Mouse (Mus musculus): Measurements from ENCODE around the gene Lrrc55. TPM values are rescaled to one million over a fixed set of nuclear protein-coding genes. Genes with fewer than 3 reads are reported as not detected.

Gene Lrrc55
- polyA plus RNA-seq, 1 experiment = not detected

DNA sequence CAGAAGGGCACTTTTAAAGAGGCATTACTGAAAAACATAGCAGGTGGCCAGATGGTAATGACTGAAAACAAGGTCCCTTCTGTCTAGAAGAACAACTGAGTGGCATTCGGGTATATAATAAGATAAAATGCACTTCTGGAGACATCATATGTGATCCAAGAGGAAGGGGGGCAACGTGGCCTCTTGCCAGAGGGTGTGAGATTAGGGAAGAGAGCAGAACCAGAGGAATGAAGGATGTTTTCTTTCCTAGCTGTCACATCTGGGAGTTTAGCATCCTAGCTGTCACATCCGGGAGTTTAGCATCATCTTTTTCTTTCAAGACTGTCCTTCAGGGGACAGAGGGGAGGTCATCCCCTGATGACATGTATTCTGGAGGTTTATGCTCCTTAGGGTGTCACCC is 32.6 kb upstream of the Lrrc55 start:
- no peak overlapping the region for H3K27ac ChIP-seq (ENCODE audit: insufficient read depth, low read length)

DNA sequence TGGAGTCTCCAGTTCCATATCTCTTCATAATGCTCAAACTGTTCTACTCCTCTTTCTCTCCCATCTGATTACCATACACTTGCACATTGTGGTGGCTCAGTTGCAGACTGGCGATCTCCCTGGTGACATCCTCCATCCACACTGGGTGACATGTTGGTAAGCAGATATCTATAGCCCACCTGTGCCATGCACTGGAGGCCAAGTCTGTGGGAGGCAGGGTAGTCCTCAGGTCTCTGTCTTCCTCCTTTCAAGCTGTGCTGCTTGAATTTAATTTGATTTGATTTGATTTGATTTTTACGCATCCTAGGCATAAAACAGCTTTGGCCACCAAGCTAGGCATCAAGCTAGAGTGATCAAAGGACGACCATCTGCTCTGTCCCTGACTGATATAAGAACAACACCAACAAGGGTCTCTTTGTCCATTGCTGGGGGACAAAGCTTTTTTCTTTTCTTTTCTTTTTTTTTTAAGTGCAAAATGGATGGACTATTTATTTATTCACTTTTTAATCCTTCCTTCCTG is 30.9 kb upstream of the Lrrc55 start:
- Histone ChIP-seq H3K9ac (ENCODE audit: low read depth, poor library complexity, severe bottlenecking) (no peak overlapping the region), H3K9me3 (replicated peaks; ENCODE audit: control insufficient read depth, insufficient read depth, low read length, poor library complexity, severe bottlenecking) (no peaks in the 10 kb centered on the region), H3K27me3 (ENCODE audit: control insufficient read depth, insufficient read depth, low read length, poor library complexity, severe bottlenecking) (no peaks in the 10 kb centered on the region), H3K27ac (ENCODE audit: insufficient read depth, low read length) (no peak overlapping the region), H3K4me1 (ENCODE audit: control insufficient read depth, insufficient read depth, low read length) (no peaks in the 10 kb centered on the region), H3K36me3 (ENCODE audit: control insufficient read depth, insufficient read depth, low read length, poor library complexity, severe bottlenecking) (no peaks in the 10 kb centered on the region), H3K4me3 (ENCODE audit: low read depth, low read length) (no peak overlapping the region)
- TF ChIP-seq CTCF (IDR thresholded peaks at IDR 0.05; ENCODE audit: low read depth, low read length) = no peak
- no peak for TF ChIP-seq POLR2A (IDR thresholded peaks at IDR 0.05; ENCODE audit: insufficient read depth, low read length)
- TF ChIP-seq EP300 (IDR thresholded peaks at IDR 0.05; ENCODE audit: insufficient read depth, low read depth, low read length) = no peak

More for the DNA sequence above, 32.6 kb upstream of the Lrrc55 start:
- Histone ChIP-seq H3K4me1 (ENCODE audit: control insufficient read depth, insufficient read depth, low read length) (no peaks in the 10 kb centered on the region), H3K36me3 (ENCODE audit: control insufficient read depth, insufficient read depth, low read length, poor library complexity, severe bottlenecking) (no peaks in the 10 kb centered on the region), H3K9ac (ENCODE audit: low read depth, poor library complexity, severe bottlenecking) (no peak overlapping the region), H3K27me3 (ENCODE audit: control insufficient read depth, insufficient read depth, low read length, poor library complexity, severe bottlenecking) (no peaks in the 10 kb centered on the region), H3K9me3 (replicated peaks; ENCODE audit: control insufficient read depth, insufficient read depth, low read length, poor library complexity, severe bottlenecking) (no peaks in the 10 kb centered on the region), H3K4me3 (ENCODE audit: low read depth, low read length) (no peak overlapping the region)
- TF ChIP-seq CTCF (IDR thresholded peaks at IDR 0.05; ENCODE audit: low read depth, low read length) (no peak), EP300 (IDR thresholded peaks at IDR 0.05; ENCODE audit: insufficient read depth, low read depth, low read length) (no peak), POLR2A (IDR thresholded peaks at IDR 0.05; ENCODE audit: insufficient read depth, low read length) (no peak)

DNA sequence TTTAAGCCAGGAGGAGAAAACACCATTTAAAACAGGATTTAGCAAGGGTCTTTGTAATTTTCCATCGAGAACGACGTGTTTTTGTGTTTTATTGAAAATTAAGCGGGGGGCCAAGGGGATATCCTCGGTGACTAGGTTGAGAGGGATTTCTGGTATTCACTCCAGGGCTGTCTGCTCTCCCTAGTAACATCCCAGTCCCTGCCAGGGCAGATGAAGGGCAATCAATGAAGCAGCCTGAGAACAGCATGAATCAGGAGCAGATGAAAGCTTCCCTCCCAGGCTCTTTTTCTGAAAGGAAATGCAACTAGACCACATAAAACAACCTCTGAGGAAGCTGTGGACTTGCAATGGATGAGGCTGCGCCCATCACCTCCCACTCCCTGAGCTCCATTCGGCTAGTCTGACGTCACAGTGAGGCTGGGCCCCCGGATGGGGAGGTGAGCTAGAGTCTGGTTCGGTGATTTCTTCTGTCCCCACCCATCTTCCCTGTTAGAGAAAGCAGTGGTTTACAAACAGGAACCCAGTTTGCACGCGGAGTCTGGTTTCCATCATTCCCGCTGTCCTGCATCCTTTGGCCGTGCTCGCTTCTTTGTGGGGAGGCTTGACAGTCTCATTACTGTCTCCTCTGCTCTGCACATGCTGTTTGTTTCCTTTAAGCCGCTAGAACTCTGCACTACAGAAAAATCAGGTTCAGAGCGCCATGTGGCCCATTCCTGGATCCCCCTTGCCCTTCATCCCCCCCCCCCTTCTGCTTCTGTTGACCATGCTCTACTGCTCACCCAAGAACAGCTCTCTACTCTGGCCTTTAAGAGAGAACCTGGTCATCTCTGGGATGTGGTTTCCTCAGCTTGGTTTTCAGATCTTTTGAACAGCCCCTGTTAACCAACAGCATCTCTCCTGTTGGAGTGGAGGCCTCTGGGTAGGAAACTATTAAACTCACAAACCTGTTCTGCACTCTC is 27.5 kb upstream of the Lrrc55 start:
- no peaks in the 10 kb centered on the region for H3K36me3 ChIP-seq (ENCODE audit: control insufficient read depth, insufficient read depth, low read length, poor library complexity, severe bottlenecking)
- TF ChIP-seq POLR2A (IDR thresholded peaks at IDR 0.05; ENCODE audit: insufficient read depth, low read length) (no peak), EP300 (IDR thresholded peaks at IDR 0.05; ENCODE audit: insufficient read depth, low read depth, low read length) (no peak), CTCF (IDR thresholded peaks at IDR 0.05; ENCODE audit: low read depth, low read length) (no peak)
- H3K4me3 ChIP-seq (ENCODE audit: low read depth, low read length) = no peak overlapping the region
- no peaks in the 10 kb centered on the region for H3K4me1 ChIP-seq (ENCODE audit: control insufficient read depth, insufficient read depth, low read length)
- H3K27me3 ChIP-seq (ENCODE audit: control insufficient read depth, insufficient read depth, low read length, poor library complexity, severe bottlenecking) = no peaks in the 10 kb centered on the region; the same call in 1 of the 2 replicates
- H3K9ac ChIP-seq (ENCODE audit: low read depth, poor library complexity, severe bottlenecking) = no peak overlapping the region
- H3K9me3 ChIP-seq (replicated peaks; ENCODE audit: control insufficient read depth, insufficient read depth, low read length, poor library complexity, severe bottlenecking) = no peaks in the 10 kb centered on the region
- H3K27ac ChIP-seq (ENCODE audit: insufficient read depth, low read length) = no peak overlapping the region

DNA sequence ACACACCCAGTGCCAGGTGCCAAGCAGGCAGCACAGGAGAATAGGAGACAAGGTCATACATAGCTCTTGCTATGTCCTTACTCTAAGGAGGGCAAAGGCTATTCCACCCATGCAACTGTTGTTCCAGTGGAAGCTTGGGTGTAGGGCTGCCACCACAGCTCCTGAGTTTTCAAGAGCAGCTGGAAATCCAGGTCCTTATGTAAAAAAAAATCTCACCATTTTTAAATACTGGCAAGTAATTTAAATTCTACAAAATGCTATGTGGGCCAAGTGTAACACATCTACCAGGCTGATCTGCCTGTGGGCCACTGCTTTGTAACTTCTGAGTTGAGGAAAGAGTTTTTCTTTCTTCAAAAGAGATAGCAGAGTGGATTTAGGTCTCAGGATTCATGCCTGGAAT is 19.6 kb upstream of the Lrrc55 start:
- Histone ChIP-seq H3K4me3 (ENCODE audit: low read depth, low read length) (no peak overlapping the region), H3K36me3 (ENCODE audit: control insufficient read depth, insufficient read depth, low read length, poor library complexity, severe bottlenecking) (no peaks in the 10 kb centered on the region), H3K4me1 (ENCODE audit: control insufficient read depth, insufficient read depth, low read length) (no peaks in the 10 kb centered on the region), H3K27ac (ENCODE audit: insufficient read depth, low read length) (no peak overlapping the region), H3K27me3 (ENCODE audit: control insufficient read depth, insufficient read depth, low read length, poor library complexity, severe bottlenecking) (no peaks in the 10 kb centered on the region), H3K9ac (ENCODE audit: low read depth, poor library complexity, severe bottlenecking) (no peak overlapping the region), H3K9me3 (replicated peaks; ENCODE audit: control insufficient read depth, insufficient read depth, low read length, poor library complexity, severe bottlenecking) (no peaks in the 10 kb centered on the region)
- no peak for TF ChIP-seq POLR2A (IDR thresholded peaks at IDR 0.05; ENCODE audit: insufficient read depth, low read length)
- TF ChIP-seq EP300 (IDR thresholded peaks at IDR 0.05; ENCODE audit: insufficient read depth, low read depth, low read length) = no peak
- TF ChIP-seq CTCF (IDR thresholded peaks at IDR 0.05; ENCODE audit: low read depth, low read length) = no peak

DNA sequence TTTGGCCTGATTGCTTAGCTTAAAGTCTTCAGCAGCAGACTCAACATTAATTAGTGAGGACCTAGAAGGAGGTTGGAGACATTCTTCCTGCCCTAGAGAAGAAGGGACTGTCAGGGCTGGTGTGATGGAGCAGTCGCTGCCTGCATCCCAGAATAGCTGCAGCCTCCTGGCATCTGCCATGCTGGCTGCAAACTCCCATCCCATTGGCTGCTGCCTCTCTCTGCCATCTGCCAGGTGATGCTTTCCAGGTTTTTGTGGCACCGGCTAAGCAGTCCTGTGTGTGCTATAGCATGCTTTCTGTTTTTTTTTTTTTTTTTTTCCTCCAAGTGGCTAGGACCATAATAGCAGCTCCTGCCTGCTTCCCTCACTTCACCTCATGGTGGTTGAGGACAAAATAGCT is 16.7 kb upstream of the Lrrc55 start:
- Histone ChIP-seq H3K27ac (ENCODE audit: insufficient read depth, low read length) (no peak overlapping the region), H3K4me1 (ENCODE audit: control insufficient read depth, insufficient read depth, low read length) (no peaks in the 10 kb centered on the region), H3K27me3 (ENCODE audit: control insufficient read depth, insufficient read depth, low read length, poor library complexity, severe bottlenecking) (no peaks in the 10 kb centered on the region), H3K4me3 (ENCODE audit: low read depth, low read length) (no peak overlapping the region), H3K36me3 (ENCODE audit: control insufficient read depth, insufficient read depth, low read length, poor library complexity, severe bottlenecking) (no peaks in the 10 kb centered on the region), H3K9me3 (replicated peaks; ENCODE audit: control insufficient read depth, insufficient read depth, low read length, poor library complexity, severe bottlenecking) (no peaks in the 10 kb centered on the region), H3K9ac (ENCODE audit: low read depth, poor library complexity, severe bottlenecking) (no peak overlapping the region)
- TF ChIP-seq CTCF (IDR thresholded peaks at IDR 0.05; ENCODE audit: low read depth, low read length) = no peak
- TF ChIP-seq POLR2A (IDR thresholded peaks at IDR 0.05; ENCODE audit: insufficient read depth, low read length) = no peak
- TF ChIP-seq EP300 (IDR thresholded peaks at IDR 0.05; ENCODE audit: insufficient read depth, low read depth, low read length) = no peak

DNA sequence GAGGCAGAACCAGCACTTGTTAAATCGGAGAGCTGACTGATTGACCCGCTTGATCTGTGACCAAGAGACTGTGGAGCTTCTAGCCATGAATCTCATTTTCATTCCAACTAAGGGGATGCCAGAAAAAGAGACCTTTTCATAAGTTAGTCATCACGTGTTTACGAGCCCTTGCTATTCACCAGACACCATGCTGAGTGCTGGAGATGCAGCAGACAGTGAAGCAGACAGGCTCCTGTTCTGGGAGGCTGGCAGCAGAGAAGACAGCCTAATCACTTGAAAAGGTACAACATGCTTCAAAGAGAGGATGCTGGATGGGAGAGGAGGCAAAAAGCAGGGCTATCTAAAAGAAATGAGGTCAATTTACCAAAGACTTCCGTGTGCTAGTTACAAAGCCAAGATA is 12.3 kb upstream of the Lrrc55 start:
- Histone ChIP-seq H3K4me1 (ENCODE audit: control insufficient read depth, insufficient read depth, low read length) (no peaks in the 10 kb centered on the region), H3K4me3 (ENCODE audit: low read depth, low read length) (no peak overlapping the region), H3K36me3 (ENCODE audit: control insufficient read depth, insufficient read depth, low read length, poor library complexity, severe bottlenecking) (no peaks in the 10 kb centered on the region), H3K27me3 (ENCODE audit: control insufficient read depth, insufficient read depth, low read length, poor library complexity, severe bottlenecking) (no peaks in the 10 kb centered on the region; the same call in 1 of the 2 replicates), H3K27ac (ENCODE audit: insufficient read depth, low read length) (no peak overlapping the region), H3K9ac (ENCODE audit: low read depth, poor library complexity, severe bottlenecking) (no peak overlapping the region), H3K9me3 (replicated peaks; ENCODE audit: control insufficient read depth, insufficient read depth, low read length, poor library complexity, severe bottlenecking) (no peaks in the 10 kb centered on the region)
- TF ChIP-seq POLR2A (IDR thresholded peaks at IDR 0.05; ENCODE audit: insufficient read depth, low read length) = no peak
- TF ChIP-seq EP300 (IDR thresholded peaks at IDR 0.05; ENCODE audit: insufficient read depth, low read depth, low read length) = no peak
- no peak for TF ChIP-seq CTCF (IDR thresholded peaks at IDR 0.05; ENCODE audit: low read depth, low read length)

All from ES-Bruce4 (cell line).